ENCODE assay signal across 9 mouse cellular contexts in genomic region chr15:80137945-80138791, GRCm38 (mm10). TPM values are rescaled to one million over a fixed set of nuclear protein-coding genes. Genes with fewer than 3 reads are reported as not detected.
DNase-seq lines count a peak whose midpoint lies in the region; ATAC-seq and TF ChIP-seq lines count a peak whose summit lies in the region.
"Had no signal": no experiment of that assay in that cellular context is flagged by ENCODE, and none has a peak within 500 bp of the region (broad histone marks: within the 10 kb centered on the region; RNA-seq: fewer than 3 reads in every experiment).

No protein-coding gene starts in this region.

- H3K4me2 ChIP-seq in kidney, embryonic 15.5 days, result no peak overlapping the region
- no peak overlapping the region; the same call in 1 of the 2 replicates for H3K4me2 ChIP-seq in hindbrain, embryonic 16.5 days (ENCODE audit: low read length)
- H3K4me2 ChIP-seq in midbrain, embryonic 13.5 days (replicated peaks), result no peak overlapping the region
- H3K4me2 ChIP-seq in forebrain, embryonic 11.5 days (ENCODE audit: low read depth, low read length, severe bottlenecking), result no peak overlapping the region

- no peak for TF ChIP-seq CTCF in cortical plate, adult 2 months (IDR thresholded peaks at IDR 0.05; ENCODE audit: extremely low read depth, insufficient read depth, low read length)

- no peaks in the 10 kb centered on the region for H3K9me3 ChIP-seq in kidney, embryonic 15.5 days (replicated peaks)
- H3K9me3 ChIP-seq in hindbrain, embryonic 16.5 days (ENCODE audit: control insufficient read depth, low read length), result no peaks in the 10 kb centered on the region
- no peaks in the 10 kb centered on the region for H3K9me3 ChIP-seq in midbrain, embryonic 13.5 days
- no peaks in the 10 kb centered on the region for H3K9me3 ChIP-seq in forebrain, embryonic 11.5 days (ENCODE audit: control insufficient read depth, low read length)

- ATAC-seq in kidney, embryonic 15.5 days (replicated peaks; ENCODE audit: low FRiP score), result no peak
- ATAC-seq in hindbrain, embryonic 16.5 days, result 0 out of 2 replicates have a peak, but pooled peaks have one; percentile 18
- ATAC-seq in midbrain, embryonic 13.5 days, result no peak
- ATAC-seq in forebrain, embryonic 11.5 days (replicated peaks; ENCODE audit: low FRiP score), result no peak
- ATAC-seq in erythroid progenitor cell, adult 5-6 weeks (replicated peaks; ENCODE audit: low FRiP score, poor library complexity, severe bottlenecking), result no peak
- ATAC-seq in megakaryocyte, adult 5-6 weeks (ENCODE audit: poor library complexity, severe bottlenecking), result no peak

- H3K36me3 ChIP-seq in kidney, embryonic 15.5 days, result peaks cover 48% of the 10 kb centered on the region
- no peaks in the 10 kb centered on the region for H3K36me3 ChIP-seq in hindbrain, embryonic 16.5 days (ENCODE audit: control insufficient read depth, insufficient read depth, low read length)
- H3K36me3 ChIP-seq in midbrain, embryonic 13.5 days, result peaks cover 27% of the 10 kb centered on the region
- no peaks in the 10 kb centered on the region; the same call in 1 of the 2 replicates for H3K36me3 ChIP-seq in forebrain, embryonic 11.5 days (ENCODE audit: control insufficient read depth, insufficient read depth, low read length)

- H3K9ac ChIP-seq in kidney, embryonic 15.5 days, result no peak overlapping the region
- H3K9ac ChIP-seq in hindbrain, embryonic 16.5 days (ENCODE audit: low read depth, low read length), result no peak overlapping the region
- H3K9ac ChIP-seq in midbrain, embryonic 13.5 days (replicated peaks), result no peak overlapping the region
- H3K9ac ChIP-seq in forebrain, embryonic 11.5 days (ENCODE audit: low read length), result no peak overlapping the region

- TF ChIP-seq POLR2A in cortical plate, adult 2 months (IDR thresholded peaks at IDR 0.05; ENCODE audit: extremely low read depth, insufficient read depth, low read length), result no peak

- WGBS in kidney, embryonic 15.5 days, result 60% methylated on average over 17 of the region's 17 CpGs
- 52% methylated on average over 17 of the region's 17 CpGs for WGBS in hindbrain, embryonic 16.5 days
- WGBS in midbrain, embryonic 13.5 days, result 70% methylated on average over 17 of the region's 17 CpGs
- WGBS in forebrain, embryonic 11.5 days, result 78% methylated on average over 17 of the region's 17 CpGs

- peak overlapping the region; percentile 38 for H3K27ac ChIP-seq in kidney, embryonic 15.5 days
- peak overlapping the region; percentile 8; the same call in 1 of the 2 replicates for H3K27ac ChIP-seq in cortical plate, adult 2 months (ENCODE audit: insufficient read depth, low read length)
- peak overlapping the region; percentile 55; the same call in 1 of the 2 replicates for H3K27ac ChIP-seq in hindbrain, embryonic 16.5 days (ENCODE audit: low read depth, low read length)
- peak overlapping the region; percentile 5; the same call in 1 of the 2 replicates for H3K27ac ChIP-seq in midbrain, embryonic 13.5 days
- no peak overlapping the region for H3K27ac ChIP-seq in forebrain, embryonic 11.5 days (ENCODE audit: low read depth, low read length)

- H3K4me1 ChIP-seq in kidney, embryonic 15.5 days, result peaks cover 31% of the 10 kb centered on the region
- peaks cover 18% of the 10 kb centered on the region for H3K4me1 ChIP-seq in cortical plate, adult 2 months (ENCODE audit: control insufficient read depth, insufficient read depth, low read length)
- peaks cover 22% of the 10 kb centered on the region for H3K4me1 ChIP-seq in hindbrain, embryonic 16.5 days (ENCODE audit: control insufficient read depth, insufficient read depth, low read depth, low read length)
- H3K4me1 ChIP-seq in midbrain, embryonic 13.5 days (replicated peaks), result peaks cover 28% of the 10 kb centered on the region
- H3K4me1 ChIP-seq in forebrain, embryonic 11.5 days (replicated peaks; ENCODE audit: control insufficient read depth, insufficient read depth, low read length), result peaks cover 11% of the 10 kb centered on the region

- no peak for DNase-seq in kidney, adult 9 months
- DNase-seq in forebrain, embryonic 11.5 days (ENCODE audit: low spot score), result no peak
- DNase-seq: adrenal gland, postnatal 25 days had no signal

- no peak overlapping the region for H3K4me3 ChIP-seq in kidney, embryonic 15.5 days (replicated peaks)
- no peak overlapping the region for H3K4me3 ChIP-seq in cortical plate, adult 2 months (ENCODE audit: insufficient read depth, low read length)
- no peak overlapping the region for H3K4me3 ChIP-seq in hindbrain, embryonic 16.5 days (ENCODE audit: low read length)
- no peak overlapping the region for H3K4me3 ChIP-seq in midbrain, embryonic 13.5 days (replicated peaks)
- H3K4me3 ChIP-seq in forebrain, embryonic 11.5 days (ENCODE audit: low read depth, low read length), result no peak overlapping the region

- H3K27me3 ChIP-seq in kidney, embryonic 15.5 days, result no peaks in the 10 kb centered on the region
- no peaks in the 10 kb centered on the region for H3K27me3 ChIP-seq in hindbrain, embryonic 16.5 days (replicated peaks; ENCODE audit: control insufficient read depth, insufficient read depth, low read length)
- H3K27me3 ChIP-seq in midbrain, embryonic 13.5 days, result no peaks in the 10 kb centered on the region
- H3K27me3 ChIP-seq in forebrain, embryonic 11.5 days (ENCODE audit: control insufficient read depth, insufficient read depth, low read length), result no peaks in the 10 kb centered on the region

RNA-seq across cellular contexts. Expression of gene Tab1, which starts 5.2 kb away (rescaled TPM):
- polyA plus RNA-seq in kidney, embryonic 15.5 days (2015; fragmentation: Nextera tagmentation; extraction: Ambion mirVana), result 34.6 and 39.1 TPM in 2 replicates
- 33.6 and 33.8 TPM in 2 replicates for polyA plus RNA-seq in cortical plate, adult 2 months (2012; rRNA removed)
- 37.1 and 39.9 TPM in 2 replicates for polyA plus RNA-seq in hindbrain, embryonic 16.5 days (2015; fragmentation: Nextera tagmentation; extraction: Ambion mirVana)
- 41.1 and 43.0 TPM in 2 replicates for polyA plus RNA-seq in midbrain, embryonic 13.5 days (2015; fragmentation: Nextera tagmentation; extraction: Ambion mirVana)
- polyA plus RNA-seq in forebrain, embryonic 11.5 days (2014; fragmentation: Nextera tagmentation; extraction: Ambion mirVana), result 36.7 and 40.0 TPM in 2 replicates
- total RNA-seq in erythroid progenitor cell, adult 5-6 weeks (2015; ENCODE audit: low replicate concordance), result 8.6 and 9.2 TPM in 2 replicates
- total RNA-seq in erythroid progenitor cell, adult 5-6 weeks (2017; ENCODE audit: low replicate concordance), result 22.5 and 26.3 TPM in 2 replicates
- total RNA-seq in megakaryocyte, adult 5-6 weeks (2015), result 3.8 and 6.9 TPM in 2 replicates
- total RNA-seq in megakaryocyte, adult 5-6 weeks (2017), result 13.5 and 14.5 TPM in 2 replicates

RNA-seq across cellular contexts. Expression of gene Mgat3, which starts 35.4 kb away (rescaled TPM):
- 6.4 and 7.3 TPM in 2 replicates for polyA plus RNA-seq in kidney, embryonic 15.5 days (2015; fragmentation: Nextera tagmentation; extraction: Ambion mirVana)
- polyA plus RNA-seq in cortical plate, adult 2 months (2012; rRNA removed), result 79.8 and 86.4 TPM in 2 replicates
- polyA plus RNA-seq in hindbrain, embryonic 16.5 days (2015; fragmentation: Nextera tagmentation; extraction: Ambion mirVana), result 15.7 and 15.8 TPM in 2 replicates
- 11.4 and 12.3 TPM in 2 replicates for polyA plus RNA-seq in midbrain, embryonic 13.5 days (2015; fragmentation: Nextera tagmentation; extraction: Ambion mirVana)
- 8.8 and 9.2 TPM in 2 replicates for polyA plus RNA-seq in forebrain, embryonic 11.5 days (2014; fragmentation: Nextera tagmentation; extraction: Ambion mirVana)
- total RNA-seq in erythroid progenitor cell, adult 5-6 weeks (2015; ENCODE audit: low replicate concordance), result not detected in 2 replicates
- total RNA-seq in erythroid progenitor cell, adult 5-6 weeks (2017; ENCODE audit: low replicate concordance), result not detected in 2 replicates
- total RNA-seq in megakaryocyte, adult 5-6 weeks (2015), result not detected in 2 replicates
- not detected in 2 replicates for total RNA-seq in megakaryocyte, adult 5-6 weeks (2017)

RNA-seq across cellular contexts. Expression of gene Rpl3, which starts 46.5 kb away (rescaled TPM):
- polyA plus RNA-seq in kidney, embryonic 15.5 days (2015; fragmentation: Nextera tagmentation; extraction: Ambion mirVana), result 1,112 and 1,115 TPM in 2 replicates
- 680 and 714 TPM in 2 replicates for polyA plus RNA-seq in cortical plate, adult 2 months (2012; rRNA removed)
- polyA plus RNA-seq in hindbrain, embryonic 16.5 days (2015; fragmentation: Nextera tagmentation; extraction: Ambion mirVana), result 523 and 556 TPM in 2 replicates
- 608 and 612 TPM in 2 replicates for polyA plus RNA-seq in midbrain, embryonic 13.5 days (2015; fragmentation: Nextera tagmentation; extraction: Ambion mirVana)
- polyA plus RNA-seq in forebrain, embryonic 11.5 days (2014; fragmentation: Nextera tagmentation; extraction: Ambion mirVana), result 1,023 and 1,042 TPM in 2 replicates
- total RNA-seq in erythroid progenitor cell, adult 5-6 weeks (2015; ENCODE audit: low replicate concordance), result 600 and 647 TPM in 2 replicates
- total RNA-seq in erythroid progenitor cell, adult 5-6 weeks (2017; ENCODE audit: low replicate concordance), result 701 and 821 TPM in 2 replicates
- total RNA-seq in megakaryocyte, adult 5-6 weeks (2015), result 965 and 1,027 TPM in 2 replicates
- 1,404 and 1,498 TPM in 2 replicates for total RNA-seq in megakaryocyte, adult 5-6 weeks (2017)

RNA-seq across cellular contexts. Expression of gene Syngr1, which starts 47.0 kb away (rescaled TPM):
- polyA plus RNA-seq in kidney, embryonic 15.5 days (2015; fragmentation: Nextera tagmentation; extraction: Ambion mirVana), result 10.9 and 11.2 TPM in 2 replicates
- 354 and 372 TPM in 2 replicates for polyA plus RNA-seq in cortical plate, adult 2 months (2012; rRNA removed)
- 78.6 and 80.3 TPM in 2 replicates for polyA plus RNA-seq in hindbrain, embryonic 16.5 days (2015; fragmentation: Nextera tagmentation; extraction: Ambion mirVana)
- 20.6 and 26.2 TPM in 2 replicates for polyA plus RNA-seq in midbrain, embryonic 13.5 days (2015; fragmentation: Nextera tagmentation; extraction: Ambion mirVana)
- polyA plus RNA-seq in forebrain, embryonic 11.5 days (2014; fragmentation: Nextera tagmentation; extraction: Ambion mirVana), result 11.3 and 13.6 TPM in 2 replicates
- 19.1 and 20.1 TPM in 2 replicates for total RNA-seq in erythroid progenitor cell, adult 5-6 weeks (2015; ENCODE audit: low replicate concordance)
- total RNA-seq in erythroid progenitor cell, adult 5-6 weeks (2017; ENCODE audit: low replicate concordance), result 3.6 and 16.7 TPM in 2 replicates
- 3.2 and 3.9 TPM in 2 replicates for total RNA-seq in megakaryocyte, adult 5-6 weeks (2015)
- total RNA-seq in megakaryocyte, adult 5-6 weeks (2017), result 0.08 and 0.22 TPM in 2 replicates
